Mouse (Mus musculus) limb, embryonic 11.5 days (tissue): Measurements from ENCODE around the gene Clnk. TPM values are rescaled to one million over a fixed set of nuclear protein-coding genes. Genes with fewer than 3 reads are reported as not detected.

Source experiments
- ATAC-seq: fragments of 200-750 bp; cut with Nextera tagmentation; 2 replicates; pipeline ENCODE4 v1.8.0; 2017; ENCODE audit warnings: low read depth; ENCODE audit not compliant: insufficient number of reproducible peaks, low FRiP score, low TSS enrichment
- DNase-seq: peaks from one replicate; pipeline ENCODE4 v3.0.0-alpha.2; 2015; ENCODE audit warnings: low spot score
- H3K27ac ChIP-seq: fragments of 300-500 bp; sonication (generic); replicated peaks from 2 replicates; pipeline ENCODE4 v1.5.1; 2014; ENCODE audit warnings: low read depth, mild to moderate bottlenecking, low read length
- H3K27me3 ChIP-seq: fragments of 300-500 bp; sonication (generic); 2 replicates; pipeline ENCODE4 v1.6.1; 2014; ENCODE audit warnings: mild to moderate bottlenecking, low read length, mixed read lengths; ENCODE audit not compliant: control insufficient read depth, insufficient read depth
- H3K36me3 ChIP-seq: fragments of 300-500 bp; sonication (generic); 2 replicates; pipeline ENCODE4 v1.6.1; 2014; ENCODE audit warnings: mild to moderate bottlenecking, low read length, moderate library complexity, mixed read lengths; ENCODE audit not compliant: control insufficient read depth, insufficient read depth
- H3K4me1 ChIP-seq: fragments of 300-500 bp; sonication (generic); 2 replicates; pipeline ENCODE4 v1.6.1; 2014; ENCODE audit warnings: low read length, mixed read lengths; ENCODE audit not compliant: control insufficient read depth, insufficient read depth
- H3K4me2 ChIP-seq: fragments of 300-500 bp; sonication (generic); 2 replicates; pipeline ENCODE4 v1.6.1; 2014; ENCODE audit warnings: low read depth, mild to moderate bottlenecking, moderate library complexity; ENCODE audit not compliant: severe bottlenecking
- H3K4me3 ChIP-seq: fragments of 300-500 bp; sonication (generic); 2 replicates; pipeline ENCODE4 v1.5.1; 2014; ENCODE audit warnings: low read depth, low read length
- H3K9ac ChIP-seq: fragments of 300-500 bp; sonication (generic); 2 replicates; pipeline ENCODE4 v1.6.1; 2014; ENCODE audit warnings: mild to moderate bottlenecking, low read length
- H3K9me3 ChIP-seq: fragments of 300-500 bp; sonication (generic); 2 replicates; pipeline ENCODE4 v1.6.1; 2016; ENCODE audit warnings: low read length; ENCODE audit not compliant: control insufficient read depth
- WGBS: fragments of 180-500 bp; shearing (Covaris S2); extraction: QIAGEN DNeasy Blood & Tissue Kit; methylation state at CpG from one replicate; pipeline ENCODE4 v1.1.7; 2014; 5-methylcytosine and 5-hydroxymethylcytosine counted together
- polyA plus RNA-seq: library from polyadenylated mRNA; unstranded; fragments of >200 nt; fragmentation: Nextera tagmentation; extraction: Ambion mirVana; gene quantifications from 2 replicates; pipeline ENCODE4 v1.2.1, GENCODE M21; 2014

Clnk gene
- polyA plus RNA-seq, 1 experiment from 2014 or later: 0.08 TPM

DNA sequence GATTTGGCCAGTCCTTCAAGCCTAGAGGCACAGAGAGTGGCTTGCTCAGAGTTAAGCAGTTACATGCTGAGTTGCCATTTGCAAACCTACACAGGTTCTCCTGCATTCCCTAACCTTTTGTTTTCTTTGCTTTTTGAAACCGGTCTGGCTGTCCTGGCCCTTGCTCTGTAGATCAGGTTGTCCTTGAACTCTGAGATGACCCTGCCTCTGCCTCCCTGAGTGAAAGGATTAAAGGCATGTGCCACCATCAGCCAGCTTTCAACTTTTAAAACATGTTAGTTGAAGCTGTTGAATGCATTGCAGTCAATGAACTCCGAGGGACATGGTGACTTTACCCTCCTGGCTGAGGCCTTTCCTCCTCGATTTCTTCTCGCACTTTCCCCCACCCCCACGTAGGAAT is 217.8 kb downstream of the Clnk start:
- H3K4me1 ChIP-seq: no peaks in the 10 kb centered on the region
- no peak overlapping the region for H3K4me3 ChIP-seq
- no peak overlapping the region for H3K27ac ChIP-seq
- WGBS: 91% methylated on average over 5 of the region's 5 CpGs
- H3K4me2 ChIP-seq: no peak overlapping the region
- no peak for DNase-seq
- no peak overlapping the region for H3K9ac ChIP-seq
- no peaks in the 10 kb centered on the region for H3K36me3 ChIP-seq
- H3K9me3 ChIP-seq: no peaks in the 10 kb centered on the region
- H3K27me3 ChIP-seq: no peaks in the 10 kb centered on the region
- no peak for ATAC-seq

Other genes with a start within 250 kb of the Clnk start
- 34.4 and 39.5 TPM in 2 replicates for gene Zfp518b, start 192.0 kb downstream of the Clnk start, polyA plus RNA-seq